In genomic region chr3:51746816-51747215, GRCm38 (mm10) we compare ENCODE assay signal across 23 mouse cellular contexts.
DNase-seq lines count a peak whose midpoint lies in the region; ATAC-seq and TF ChIP-seq lines count a peak whose summit lies in the region.
"Had no signal": no experiment of that assay in that cellular context is flagged by ENCODE, and none has a peak within 500 bp of the region (broad histone marks: within the 10 kb centered on the region; RNA-seq: fewer than 3 reads in every experiment).

No protein-coding gene starts in this region.

- H3K9me3 ChIP-seq in forebrain, embryonic 12.5 days = no peaks in the 10 kb centered on the region
- no peaks in the 10 kb centered on the region for H3K9me3 ChIP-seq in forebrain, embryonic 14.5 days (replicated peaks; ENCODE audit: control insufficient read depth, low read length)
- no peaks in the 10 kb centered on the region; the same call in 1 of the 2 replicates for H3K9me3 ChIP-seq in kidney, embryonic 15.5 days (replicated peaks)
- H3K9me3 ChIP-seq: embryonic facial prominence, embryonic 13.5 days; hindbrain, embryonic 12.5 days; liver, embryonic 12.5 days had no signal

- WGBS in forebrain, embryonic 12.5 days = 54% methylated on average over 8 of the region's 8 CpGs
- 30% methylated on average over 8 of the region's 8 CpGs for WGBS in forebrain, embryonic 14.5 days
- WGBS in kidney, embryonic 15.5 days = 71% methylated on average over 8 of the region's 8 CpGs

- H3K27ac ChIP-seq in forebrain, embryonic 12.5 days = 0 out of 2 replicates have a peak overlapping the region, but pooled peaks have one; percentile 9
- H3K27ac ChIP-seq in forebrain, embryonic 14.5 days (ENCODE audit: low read depth, low read length) = no peak overlapping the region
- H3K27ac ChIP-seq in kidney, embryonic 15.5 days = 0 out of 2 replicates have a peak overlapping the region, but pooled peaks have one; percentile 0
- H3K27ac ChIP-seq: embryonic facial prominence, embryonic 13.5 days; forebrain, embryonic 13.5 days; gastrocnemius, adult 2 months; hindbrain, embryonic 12.5 days; liver, embryonic 12.5 days had no signal

- H3K4me1 ChIP-seq in forebrain, embryonic 12.5 days = peaks cover 45% of the 10 kb centered on the region
- peaks cover 24% of the 10 kb centered on the region for H3K4me1 ChIP-seq in forebrain, embryonic 14.5 days (ENCODE audit: control insufficient read depth, insufficient read depth, low read length)
- peaks cover 54% of the 10 kb centered on the region for H3K4me1 ChIP-seq in kidney, embryonic 15.5 days

- no peak for TF ChIP-seq CTCF in brain, embryonic 14.5 days (IDR thresholded peaks at IDR 0.05; ENCODE audit: borderline replicate concordance, extremely low read depth, insufficient read depth, insufficient read length)

- no peak overlapping the region for H3K9ac ChIP-seq in forebrain, embryonic 12.5 days
- H3K9ac ChIP-seq in forebrain, embryonic 14.5 days (ENCODE audit: low read length) = no peak overlapping the region
- H3K9ac ChIP-seq in kidney, embryonic 15.5 days = no peak overlapping the region
- H3K9ac ChIP-seq: embryonic facial prominence, embryonic 13.5 days; forebrain, embryonic 13.5 days; hindbrain, embryonic 12.5 days; liver, embryonic 12.5 days; liver, postnatal 0 days had no signal

- no peak overlapping the region for H3K4me2 ChIP-seq in forebrain, embryonic 12.5 days
- H3K4me2 ChIP-seq in forebrain, embryonic 14.5 days (ENCODE audit: low read length) = no peak overlapping the region
- no peak overlapping the region for H3K4me2 ChIP-seq in kidney, embryonic 15.5 days
- H3K4me2 ChIP-seq: embryonic facial prominence, embryonic 13.5 days; forebrain, embryonic 13.5 days; hindbrain, embryonic 12.5 days; liver, embryonic 12.5 days; midbrain, embryonic 11.5 days had no signal

- no peak for TF ChIP-seq POLR2A in brain, embryonic 14.5 days (IDR thresholded peaks at IDR 0.05; ENCODE audit: borderline replicate concordance, extremely low read depth, insufficient read depth, insufficient read length, poor library complexity, severe bottlenecking)

- DNase-seq in forebrain, embryonic 14.5 days (ENCODE audit: low spot score) = no peak
- DNase-seq in kidney, postnatal 36 days = no peak
- peak; percentile 44 for DNase-seq in brain, embryonic 14.5 days (ENCODE audit: low read depth)
- peak; percentile 93 for DNase-seq in retina, postnatal 1 day
- no peak for DNase-seq in adrenal gland, adult (ENCODE audit: inconsistent age in 2 of 2, low spot score in 1 of 2)
- DNase-seq: adrenal gland, postnatal 25 days; cerebellum, adult 18-20 months; cerebellum, postnatal 10 days; gastrocnemius, adult 2 months; gastrocnemius, postnatal 36 days; heart, adult 18-20 months; kidney, adult 11 months; left cerebral cortex, postnatal 4 days; liver, postnatal 0 days; lung, postnatal 36 days had no signal

- no peak for ATAC-seq in forebrain, embryonic 12.5 days (ENCODE audit: low FRiP score)
- ATAC-seq in forebrain, embryonic 14.5 days = no peak
- no peak for ATAC-seq in kidney, embryonic 15.5 days (replicated peaks; ENCODE audit: low FRiP score)
- ATAC-seq: forebrain, embryonic 13.5 days; inflammation-experienced regulatory T-cells, adult 6 months; liver, embryonic 12.5 days; liver, postnatal 0 days had no signal

- H3K36me3 ChIP-seq in forebrain, embryonic 12.5 days (replicated peaks) = no peaks in the 10 kb centered on the region
- H3K36me3 ChIP-seq in forebrain, embryonic 14.5 days (ENCODE audit: control insufficient read depth, insufficient read depth, low read length) = no peaks in the 10 kb centered on the region
- no peaks in the 10 kb centered on the region for H3K36me3 ChIP-seq in kidney, embryonic 15.5 days
- H3K36me3 ChIP-seq: embryonic facial prominence, embryonic 13.5 days; hindbrain, embryonic 12.5 days; liver, embryonic 12.5 days had no signal

- no peak overlapping the region for H3K4me3 ChIP-seq in forebrain, embryonic 12.5 days (replicated peaks)
- H3K4me3 ChIP-seq in forebrain, embryonic 14.5 days (ENCODE audit: low read depth, low read length) = no peak overlapping the region
- no peak overlapping the region for H3K4me3 ChIP-seq in kidney, embryonic 15.5 days (replicated peaks)
- H3K4me3 ChIP-seq: embryonic facial prominence, embryonic 13.5 days; forebrain, embryonic 13.5 days; gastrocnemius, adult 2 months; hindbrain, embryonic 12.5 days; liver, embryonic 12.5 days had no signal

- H3K27me3 ChIP-seq in forebrain, embryonic 12.5 days = no peaks in the 10 kb centered on the region
- H3K27me3 ChIP-seq in forebrain, embryonic 14.5 days (replicated peaks; ENCODE audit: control insufficient read depth, insufficient read depth, low read length) = no peaks in the 10 kb centered on the region
- no peaks in the 10 kb centered on the region for H3K27me3 ChIP-seq in kidney, embryonic 15.5 days
- H3K27me3 ChIP-seq: embryonic facial prominence, embryonic 13.5 days; forebrain, embryonic 13.5 days; hindbrain, embryonic 12.5 days; liver, embryonic 12.5 days had no signal

Comparison
In these comparisons a context has a peak if more than half of its experiments do, and no peak if none do; other contexts are left out.
1. DNase-seq: peak in brain, embryonic 14.5 days (single experiment) and retina, postnatal 1 day (single experiment); none in forebrain, embryonic 14.5 days (single experiment), kidney, postnatal 36 days (0 of 2) and adrenal gland, adult (0 of 2).